Comparison of ENCODE assay signal across 23 mouse cellular contexts in genomic region chrX:100394223-100394861, GRCm38 (mm10). TPM values are rescaled to one million over a fixed set of nuclear protein-coding genes. Genes with fewer than 3 reads are reported as not detected.
DNase-seq lines count a peak whose midpoint lies in the region; ATAC-seq and TF ChIP-seq lines count a peak whose summit lies in the region.
"Had no signal": no experiment of that assay in that cellular context is flagged by ENCODE, and none has a peak within 500 bp of the region (broad histone marks: within the 10 kb centered on the region; RNA-seq: fewer than 3 reads in every experiment).

No protein-coding gene starts in this region.

- no peaks in the 10 kb centered on the region for H3K9me3 ChIP-seq in kidney, postnatal 0 days (replicated peaks; ENCODE audit: low read length)
- H3K9me3 ChIP-seq in kidney, embryonic 16.5 days (ENCODE audit: low read length), result no peaks in the 10 kb centered on the region
- H3K9me3 ChIP-seq in liver, embryonic 12.5 days (replicated peaks), result no peaks in the 10 kb centered on the region
- H3K9me3 ChIP-seq: limb, embryonic 15.5 days; neural tube, embryonic 13.5 days had no signal

- no peak overlapping the region for H3K27ac ChIP-seq in kidney, postnatal 0 days
- no peak overlapping the region for H3K27ac ChIP-seq in kidney, embryonic 16.5 days (ENCODE audit: low read length)
- no peak overlapping the region for H3K27ac ChIP-seq in liver, embryonic 12.5 days
- H3K27ac ChIP-seq: limb, embryonic 15.5 days; neural tube, embryonic 13.5 days had no signal

- ATAC-seq in kidney, postnatal 0 days (replicated peaks; ENCODE audit: low FRiP score, low read depth), result no peak
- no peak for ATAC-seq in kidney, embryonic 16.5 days (ENCODE audit: low FRiP score, low TSS enrichment)
- peak; percentile 85 for ATAC-seq in liver, embryonic 12.5 days
- ATAC-seq: activated CD4-positive, CD25-positive, alpha-beta regulatory T cell, adult 4 months; forebrain, embryonic 16.5 days; intestine, embryonic 16.5 days had no signal

- 57% methylated on average over 7 of the region's 7 CpGs for WGBS in kidney, postnatal 0 days
- 69% methylated on average over 7 of the region's 7 CpGs for WGBS in kidney, embryonic 16.5 days
- 59% methylated on average over 7 of the region's 7 CpGs for WGBS in liver, embryonic 12.5 days (ENCODE audit: insufficient replicate concordance)

- no peaks in the 10 kb centered on the region for H3K36me3 ChIP-seq in kidney, postnatal 0 days (ENCODE audit: insufficient read depth, low read length)
- no peaks in the 10 kb centered on the region for H3K36me3 ChIP-seq in kidney, embryonic 16.5 days (ENCODE audit: insufficient read depth, low read length)
- no peaks in the 10 kb centered on the region for H3K36me3 ChIP-seq in liver, embryonic 12.5 days
- H3K36me3 ChIP-seq: limb, embryonic 15.5 days; neural tube, embryonic 13.5 days had no signal

- no peak overlapping the region for H3K4me3 ChIP-seq in kidney, postnatal 0 days (replicated peaks; ENCODE audit: low read depth, low read length)
- H3K4me3 ChIP-seq in kidney, embryonic 16.5 days (ENCODE audit: low read length), result no peak overlapping the region
- H3K4me3 ChIP-seq in liver, embryonic 12.5 days, result no peak overlapping the region
- H3K4me3 ChIP-seq: limb, embryonic 15.5 days; neural tube, embryonic 13.5 days had no signal

- TF ChIP-seq CTCF in kidney, postnatal 0 days (IDR thresholded peaks at IDR 0.05; ENCODE audit: low read depth), result no peak

- no peaks in the 10 kb centered on the region for H3K27me3 ChIP-seq in kidney, postnatal 0 days (ENCODE audit: insufficient read depth, low read length)
- H3K27me3 ChIP-seq in kidney, embryonic 16.5 days (ENCODE audit: insufficient read depth, low read length), result peaks cover 12% of the 10 kb centered on the region
- peaks cover 7% of the 10 kb centered on the region; the same call in 1 of the 2 replicates for H3K27me3 ChIP-seq in liver, embryonic 12.5 days (replicated peaks)
- H3K27me3 ChIP-seq: CH12.LX had no signal

- no peak overlapping the region for H3K9ac ChIP-seq in kidney, postnatal 0 days (ENCODE audit: low read depth, low read length)
- no peak overlapping the region for H3K9ac ChIP-seq in kidney, embryonic 16.5 days (replicated peaks; ENCODE audit: low read length)
- H3K9ac ChIP-seq in liver, embryonic 12.5 days, result no peak overlapping the region
- H3K9ac ChIP-seq: limb, embryonic 15.5 days; neural tube, embryonic 13.5 days had no signal

- H3K4me2 ChIP-seq in kidney, postnatal 0 days (ENCODE audit: low read length), result no peak overlapping the region
- H3K4me2 ChIP-seq in kidney, embryonic 16.5 days (replicated peaks; ENCODE audit: low read depth, low read length), result no peak overlapping the region
- H3K4me2 ChIP-seq in liver, embryonic 12.5 days, result peak overlapping the region; percentile 35
- H3K4me2 ChIP-seq: heart, embryonic 11.5 days; limb, embryonic 15.5 days; neural tube, embryonic 13.5 days had no signal

- peak; percentile 2 for DNase-seq in kidney, postnatal 0 days (ENCODE audit: low spot score)
- DNase-seq in 3T3-L1 (ENCODE audit: low read depth, low spot score), result peak; percentile 2
- DNase-seq in 416B (ENCODE audit: low read depth), result peak; percentile 7
- DNase-seq in heart, adult 8-10 months (ENCODE audit: low spot score), result no peak
- DNase-seq in gastrocnemius, postnatal 4 days (ENCODE audit: low spot score in 2 of 2), result no peak
- DNase-seq: cerebellum, adult 18-20 months; gastrocnemius, postnatal 10 days; layer of hippocampus, adult 9-11 months; spleen, adult 18-20 months; thymus, postnatal 14 days had no signal

- no peaks in the 10 kb centered on the region for H3K4me1 ChIP-seq in kidney, postnatal 0 days (replicated peaks; ENCODE audit: insufficient read depth, low read length)
- no peaks in the 10 kb centered on the region for H3K4me1 ChIP-seq in kidney, embryonic 16.5 days (ENCODE audit: insufficient read depth, low read length)
- H3K4me1 ChIP-seq in liver, embryonic 12.5 days, result peaks cover 14% of the 10 kb centered on the region
- H3K4me1 ChIP-seq: limb, embryonic 15.5 days; neural tube, embryonic 13.5 days had no signal

RNA-seq across cellular contexts. Expression of gene Otud6a, which starts 34.5 kb away (rescaled TPM):
- polyA plus RNA-seq in kidney, postnatal 0 days (2015; fragmentation: Nextera tagmentation; extraction: Ambion mirVana), result not detected in 2 replicates
- not detected in 2 replicates for polyA plus RNA-seq in kidney, embryonic 16.5 days (2015; fragmentation: Nextera tagmentation; extraction: Ambion mirVana)
- polyA plus RNA-seq in liver, embryonic 12.5 days (2016; fragmentation: Nextera tagmentation; extraction: Ambion mirVana), result not detected in 2 replicates
- total RNA-seq in heart, adult 8-10 months (2022), result not detected
- total RNA-seq in gastrocnemius, postnatal 4 days (2021), result not detected
- total RNA-seq: CH12.LX; common myeloid progenitor, adult 5-6 weeks; gastrocnemius, postnatal 10 days; heart, postnatal 25 days; left cerebral cortex, postnatal 10 days had no signal
- polyA plus RNA-seq: activated CD4-positive, CD25-positive, alpha-beta regulatory T cell, adult 4 months; forebrain, embryonic 16.5 days; heart, embryonic 11.5 days; intestine, embryonic 16.5 days; limb, embryonic 15.5 days; neural tube, embryonic 13.5 days; stomach, embryonic 16.5 days had no signal

RNA-seq across cellular contexts. Expression of gene Awat2, which starts 48.2 kb away (rescaled TPM):
- 0.32 and 0.38 TPM in 2 replicates for polyA plus RNA-seq in kidney, postnatal 0 days (2015; fragmentation: Nextera tagmentation; extraction: Ambion mirVana)
- 0.54 and 0.71 TPM in 2 replicates for polyA plus RNA-seq in kidney, embryonic 16.5 days (2015; fragmentation: Nextera tagmentation; extraction: Ambion mirVana)
- 0.20 and 0.45 TPM in 2 replicates for polyA plus RNA-seq in liver, embryonic 12.5 days (2016; fragmentation: Nextera tagmentation; extraction: Ambion mirVana)
- under 1 TPM in 1 of 4 experiments, not detected in 3; 0.33 TPM for total RNA-seq in heart, adult 8-10 months (2022)
- total RNA-seq in gastrocnemius, postnatal 4 days (2021), result under 1 TPM; 0.16 to 0.29 TPM
- total RNA-seq: heart, postnatal 25 days; left cerebral cortex, postnatal 10 days had no signal

Comparison
In these comparisons a context has a peak if more than half of its experiments do, and no peak if none do; other contexts are left out.
1. DNase-seq: peak in kidney, postnatal 0 days (single experiment), 3T3-L1 (single experiment) and 416B (single experiment); none in heart, adult 8-10 months (single experiment) and gastrocnemius, postnatal 4 days (0 of 2).